Mouse (Mus musculus): ENCODE measurements around the gene Grin1.

The Grin1 gene

GRCm38 (mm10) chr2:25318971-25319773 lies at the start of gene Grin1:
Gene Grin1 (minus strand): TSS chr2:25319187.
- no peak for DNase-seq (ENCODE audit: low spot score in 2 of 2)

- DNase-seq (ENCODE audit: low spot score in 2 of 2), result peak; percentile 82 to 87
Measured at GRCm38 (mm10) chr2:25365091-25365761, 46.2 kb upstream of the Grin1 start, which contains the start of gene Uap1l1. Gene Uap1l1 (minus strand): TSS chr2:25365682.

- DNase-seq (ENCODE audit: low spot score in 2 of 2), result no peak
Measured at GRCm38 (mm10) chr2:25364761-25365090, 45.7 kb upstream of the Grin1 start.

GRCm38 (mm10) chr2:25364313-25364712 lies 45.3 kb upstream of the Grin1 start:
- no peak for DNase-seq (ENCODE audit: low spot score in 2 of 2)

- no peak for DNase-seq (ENCODE audit: low spot score in 2 of 2)
Measured at GRCm38 (mm10) chr2:25363478-25364178, 44.6 kb upstream of the Grin1 start.

- DNase-seq (ENCODE audit: low spot score in 2 of 2), result no peak
Measured at GRCm38 (mm10) chr2:25359848-25360247, 40.9 kb upstream of the Grin1 start.

GRCm38 (mm10) chr2:25356208-25357079 lies 37.5 kb upstream of the Grin1 start, which contains the start of gene Dpp7:
Gene Dpp7 (minus strand): TSS chr2:25356359.
- DNase-seq (ENCODE audit: low spot score in 2 of 2), result peak; percentile 70 to 80

- peak in 1 of 2 experiments; percentile 55 for DNase-seq (ENCODE audit: low spot score in 2 of 2)
Measured at GRCm38 (mm10) chr2:25355419-25356066, 36.6 kb upstream of the Grin1 start.

GRCm38 (mm10) chr2:25354211-25354610 lies 35.2 kb upstream of the Grin1 start:
- no peak for DNase-seq (ENCODE audit: low spot score in 2 of 2)

- DNase-seq (ENCODE audit: low spot score in 2 of 2), result peak in 1 of 2 experiments; percentile 15
Measured at GRCm38 (mm10) chr2:25350701-25351100, 31.7 kb upstream of the Grin1 start.

GRCm38 (mm10) chr2:25349499-25349898 lies 30.5 kb upstream of the Grin1 start:
- DNase-seq (ENCODE audit: low spot score in 2 of 2), result no peak

GRCm38 (mm10) chr2:25348162-25348561 lies 29.2 kb upstream of the Grin1 start:
- DNase-seq (ENCODE audit: low spot score in 2 of 2), result no peak

GRCm38 (mm10) chr2:25338303-25338702 lies 19.3 kb upstream of the Grin1 start:
- no peak for DNase-seq (ENCODE audit: low spot score in 2 of 2)

- no peak for DNase-seq (ENCODE audit: low spot score in 2 of 2)
Measured at GRCm38 (mm10) chr2:25333569-25333968, 14.6 kb upstream of the Grin1 start.

- DNase-seq (ENCODE audit: low spot score in 2 of 2), result peak; percentile 98 to 99
Measured at GRCm38 (mm10) chr2:25332286-25333160, 13.5 kb upstream of the Grin1 start, which contains the start of gene Man1b1. Gene Man1b1 (plus strand): TSS chr2:25332338.

GRCm38 (mm10) chr2:25331470-25331869 lies 12.5 kb upstream of the Grin1 start:
- DNase-seq (ENCODE audit: low spot score in 2 of 2), result no peak

GRCm38 (mm10) chr2:25328440-25328839 lies 9.5 kb upstream of the Grin1 start:
- no peak for DNase-seq (ENCODE audit: low spot score in 2 of 2)

- no peak for DNase-seq (ENCODE audit: low spot score in 2 of 2)
Measured at GRCm38 (mm10) chr2:25326036-25326435, 7.0 kb upstream of the Grin1 start.

- no peak for DNase-seq (ENCODE audit: low spot score in 2 of 2)
Measured at GRCm38 (mm10) chr2:25320084-25320483, 1.1 kb upstream of the Grin1 start.

Data from urinary bladder, postnatal 4 days (tissue).